Mouse (Mus musculus) limb, embryonic 13.5 days (tissue): Measurements from ENCODE around the gene Steap1. TPM values are rescaled to one million over a fixed set of nuclear protein-coding genes. Genes with fewer than 3 reads are reported as not detected.

Experiments used
- polyA plus RNA-seq: library from polyadenylated mRNA; unstranded; fragments of >200 nt; fragmentation: Nextera tagmentation; extraction: Ambion mirVana; gene quantifications from 2 replicates; pipeline ENCODE4 v1.2.1, GENCODE M21; 2015

Steap1 gene
- polyA plus RNA-seq, 1 experiment from 2014 or later = 5.0 TPM

Other genes starting within 250 kb of the Steap1 start
- gene Cldn12, start 234.4 kb downstream of the Steap1 start, polyA plus RNA-seq = 21.9 TPM in 2 replicates
- gene Gtpbp10, start 189.8 kb downstream of the Steap1 start, polyA plus RNA-seq = 25.0 and 29.2 TPM in 2 replicates
- gene Gm8773, start 175.5 kb downstream of the Steap1 start, polyA plus RNA-seq = 0.78 and 0.79 TPM in 2 replicates
- 2.5 and 2.7 TPM in 2 replicates for gene Cfap69, start 85.1 kb downstream of the Steap1 start, polyA plus RNA-seq
- gene Steap2, start 54.7 kb downstream of the Steap1 start, polyA plus RNA-seq = 7.4 and 7.5 TPM in 2 replicates